Mouse (Mus musculus): ENCODE measurements at regions not wholly inside any gene's neighbourhood (a gene's known extent, or its start where the extent isn't known, plus 50 kb on each side); places are given as distances from the start of the nearest gene placed in this dataset.

- H3K9me3 ChIP-seq, result no peaks in the 10 kb centered on the region
- TF ChIP-seq FLI1 (IDR thresholded peaks at IDR 0.05; ENCODE audit: low read length) (no peak), GATA1 (IDR thresholded peaks at IDR 0.05; ENCODE audit: borderline replicate concordance, low read length) (no peak)
- H3K36me3 ChIP-seq (replicated peaks; ENCODE audit: low read length), result no peaks in the 10 kb centered on the region
- H3K4me1 ChIP-seq, result no peaks in the 10 kb centered on the region
- no peak overlapping the region for H3K4me3 ChIP-seq (replicated peaks)
- peaks cover 4% of the 10 kb centered on the region for H3K27me3 ChIP-seq (replicated peaks)
Measured at GRCm38 (mm10) chr14:46706462-46706861, 53.9 kb upstream of the Cdkn3 start.

GRCm38 (mm10) chr14:46704316-46704751 lies 56.0 kb upstream of the Cdkn3 start:
- Histone ChIP-seq H3K4me3 (replicated peaks) (peak overlapping the region; percentile 8), H3K9me3 (no peaks in the 10 kb centered on the region), H3K36me3 (replicated peaks; ENCODE audit: low read length) (no peaks in the 10 kb centered on the region), H3K4me1 (no peaks in the 10 kb centered on the region), H3K27me3 (replicated peaks) (peaks cover 4% of the 10 kb centered on the region)
- TF ChIP-seq FLI1 (IDR thresholded peaks at IDR 0.05; ENCODE audit: low read length) (no peak), GATA1 (IDR thresholded peaks at IDR 0.05; ENCODE audit: borderline replicate concordance, low read length) (no peak)

GRCm38 (mm10) chr14:46702669-46703435 lies 57.5 kb upstream of the Cdkn3 start:
- TF ChIP-seq GATA1 (IDR thresholded peaks at IDR 0.05; ENCODE audit: borderline replicate concordance, low read length), result no peak
- no peak for TF ChIP-seq FLI1 (IDR thresholded peaks at IDR 0.05; ENCODE audit: low read length)
- Histone ChIP-seq H3K4me1 (no peaks in the 10 kb centered on the region), H3K4me3 (replicated peaks) (no peak overlapping the region), H3K36me3 (replicated peaks; ENCODE audit: low read length) (no peaks in the 10 kb centered on the region), H3K27me3 (replicated peaks) (peaks cover 4% of the 10 kb centered on the region), H3K9me3 (no peaks in the 10 kb centered on the region)

GRCm38 (mm10) chr14:46692571-46692970 lies 67.8 kb upstream of the Cdkn3 start:
- TF ChIP-seq GATA1 (IDR thresholded peaks at IDR 0.05; ENCODE audit: borderline replicate concordance, low read length) (no peak), FLI1 (IDR thresholded peaks at IDR 0.05; ENCODE audit: low read length) (no peak)
- Histone ChIP-seq H3K4me1 (no peaks in the 10 kb centered on the region), H3K9me3 (peaks cover 3% of the 10 kb centered on the region; the same call in 1 of the 2 replicates), H3K36me3 (replicated peaks; ENCODE audit: low read length) (no peaks in the 10 kb centered on the region), H3K27me3 (replicated peaks) (peaks cover 2% of the 10 kb centered on the region), H3K4me3 (replicated peaks) (no peak overlapping the region)

DNA sequence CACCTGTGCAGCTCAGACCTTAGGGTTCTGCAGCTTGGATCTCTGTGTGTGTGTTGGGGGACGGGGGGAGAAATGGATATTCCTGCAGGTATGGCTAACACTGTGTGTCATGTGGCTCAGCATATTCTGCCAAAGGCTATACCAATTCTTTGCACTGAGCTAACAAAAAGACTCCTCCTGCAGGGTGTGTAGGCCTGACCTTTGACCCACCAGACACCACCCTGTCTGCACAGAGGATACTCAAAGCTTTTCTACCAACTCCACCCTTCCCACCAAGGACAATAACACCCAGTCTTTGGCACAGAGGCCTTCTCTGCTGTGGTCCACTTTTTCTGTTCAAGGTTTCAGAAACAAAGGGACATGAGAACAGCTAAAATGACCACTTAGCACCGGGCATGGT lies 68.3 kb upstream of the Cdkn3 start:
- no peak overlapping the region for H3K4me3 ChIP-seq (replicated peaks)
- no peaks in the 10 kb centered on the region for H3K4me1 ChIP-seq
- no peaks in the 10 kb centered on the region for H3K36me3 ChIP-seq (replicated peaks; ENCODE audit: low read length)
- no peaks in the 10 kb centered on the region for H3K9me3 ChIP-seq
- H3K27me3 ChIP-seq (replicated peaks), result no peaks in the 10 kb centered on the region
- TF ChIP-seq GATA1 (IDR thresholded peaks at IDR 0.05; ENCODE audit: borderline replicate concordance, low read length) (no peak), FLI1 (IDR thresholded peaks at IDR 0.05; ENCODE audit: low read length) (no peak)

GRCm38 (mm10) chr14:46682728-46683127 lies 77.6 kb upstream of the Cdkn3 start:
- TF ChIP-seq GATA1 (IDR thresholded peaks at IDR 0.05; ENCODE audit: borderline replicate concordance, low read length), result no peak
- no peak for TF ChIP-seq FLI1 (IDR thresholded peaks at IDR 0.05; ENCODE audit: low read length)
- no peak overlapping the region for H3K4me3 ChIP-seq (replicated peaks)
- peaks cover 34% of the 10 kb centered on the region for H3K9me3 ChIP-seq
- peaks cover 6% of the 10 kb centered on the region for H3K4me1 ChIP-seq
- H3K27me3 ChIP-seq (replicated peaks), result no peaks in the 10 kb centered on the region
- H3K36me3 ChIP-seq (replicated peaks; ENCODE audit: low read length), result no peaks in the 10 kb centered on the region

GRCm38 (mm10) chr14:46678935-46679334 lies 81.4 kb upstream of the Cdkn3 start:
- Histone ChIP-seq H3K36me3 (replicated peaks; ENCODE audit: low read length) (no peaks in the 10 kb centered on the region), H3K9me3 (peaks cover 36% of the 10 kb centered on the region), H3K4me3 (replicated peaks) (no peak overlapping the region), H3K27me3 (replicated peaks) (no peaks in the 10 kb centered on the region), H3K4me1 (peaks cover 6% of the 10 kb centered on the region)
- TF ChIP-seq FLI1 (IDR thresholded peaks at IDR 0.05; ENCODE audit: low read length), result no peak

DNA sequence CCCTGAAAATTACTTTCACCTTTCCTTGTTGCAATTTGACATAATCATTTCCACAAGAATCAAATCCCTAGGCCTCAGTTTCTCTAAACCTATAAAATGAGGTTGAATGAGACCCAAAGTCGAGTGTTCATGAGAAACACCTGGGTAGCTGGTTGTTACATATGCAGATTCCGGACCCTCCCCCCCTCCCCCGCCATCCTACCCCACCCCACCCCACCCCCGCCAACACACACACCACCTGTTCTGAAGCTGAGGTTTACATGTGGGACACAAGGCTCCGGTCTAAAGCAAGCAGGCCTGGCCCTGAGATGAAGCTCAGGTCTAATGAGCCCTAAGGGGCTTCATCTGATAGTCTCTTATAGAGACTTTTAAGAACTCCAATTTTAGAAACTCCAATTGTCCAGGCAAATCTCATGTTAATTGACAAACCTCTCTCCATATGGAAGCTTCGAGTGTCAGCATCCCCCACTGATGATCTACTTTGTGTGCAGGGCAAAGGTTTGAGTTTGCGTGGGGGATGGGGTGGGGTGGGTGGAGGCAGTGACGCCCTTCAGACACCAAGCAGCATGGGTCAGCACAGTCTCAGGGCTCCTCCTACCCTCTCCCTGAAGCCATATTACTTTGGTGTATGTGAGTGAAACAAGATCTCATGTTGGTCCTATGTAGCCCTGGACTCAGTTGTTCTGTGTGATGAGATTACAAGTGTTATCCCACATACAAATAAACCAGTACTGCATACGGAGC lies 88.7 kb upstream of the Cdkn3 start:
- no peaks in the 10 kb centered on the region for H3K36me3 ChIP-seq (replicated peaks; ENCODE audit: low read length)
- H3K4me1 ChIP-seq, result no peaks in the 10 kb centered on the region
- peaks cover 29% of the 10 kb centered on the region for H3K9me3 ChIP-seq
- H3K27me3 ChIP-seq (replicated peaks), result no peaks in the 10 kb centered on the region
- no peak overlapping the region for H3K4me3 ChIP-seq (replicated peaks)
- no peak for TF ChIP-seq FLI1 (IDR thresholded peaks at IDR 0.05; ENCODE audit: low read length)
- TF ChIP-seq GATA1 (IDR thresholded peaks at IDR 0.05; ENCODE audit: borderline replicate concordance, low read length), result no peak

- Histone ChIP-seq H3K9me3 (peaks cover 29% of the 10 kb centered on the region), H3K27me3 (replicated peaks) (no peaks in the 10 kb centered on the region), H3K4me3 (replicated peaks) (no peak overlapping the region), H3K4me1 (no peaks in the 10 kb centered on the region), H3K36me3 (replicated peaks; ENCODE audit: low read length) (no peaks in the 10 kb centered on the region)
- no peak for TF ChIP-seq GATA1 (IDR thresholded peaks at IDR 0.05; ENCODE audit: borderline replicate concordance, low read length)
- no peak for TF ChIP-seq FLI1 (IDR thresholded peaks at IDR 0.05; ENCODE audit: low read length)
Measured at GRCm38 (mm10) chr14:46671062-46671461, 89.3 kb upstream of the Cdkn3 start.
